Mouse (Mus musculus): ENCODE measurements around the gene Ppt2. TPM values are rescaled to one million over a fixed set of nuclear protein-coding genes. Genes with fewer than 3 reads are reported as not detected.
A peak's percentile ranks its signal among the peaks of the same experiment; 100 is the strongest.

Gene Ppt2
- polyA plus RNA-seq, 1 experiment from 2014 or later: 31.2 TPM

- no peak overlapping the region for H3K27ac ChIP-seq (ENCODE audit: low read length)
- no peak for ATAC-seq (ENCODE audit: insufficient number of reproducible peaks, insufficient read depth, low FRiP score, low read depth)
- WGBS: 94% methylated on average over 13 of the region's 13 CpGs
- H3K36me3 ChIP-seq (ENCODE audit: control insufficient read depth, insufficient read depth, low read length): peaks cover 44% of the 10 kb centered on the region
- H3K27me3 ChIP-seq (ENCODE audit: control insufficient read depth, insufficient read depth, low read length): no peaks in the 10 kb centered on the region
- H3K9ac ChIP-seq (replicated peaks; ENCODE audit: low read depth, low read length): no peak overlapping the region
- no peaks in the 10 kb centered on the region for H3K9me3 ChIP-seq (ENCODE audit: control insufficient read depth, low read depth, low read length)
- H3K4me1 ChIP-seq (ENCODE audit: control insufficient read depth, insufficient read depth, low read length): peaks cover 20% of the 10 kb centered on the region
- H3K4me2 ChIP-seq (replicated peaks; ENCODE audit: low read depth, low read length): no peak overlapping the region
- no peak overlapping the region for H3K4me3 ChIP-seq (ENCODE audit: low read depth, low read length)
These were observed 26.1 kb upstream of the Ppt2 start for GRCm38 (mm10) chr17:34654392-34654791.

GRCm38 (mm10) chr17:34653746-34654285 lies 25.5 kb upstream of the Ppt2 start:
- Histone ChIP-seq H3K27ac (ENCODE audit: low read length) (no peak overlapping the region), H3K9me3 (ENCODE audit: control insufficient read depth, low read depth, low read length) (no peaks in the 10 kb centered on the region), H3K4me2 (replicated peaks; ENCODE audit: low read depth, low read length) (no peak overlapping the region), H3K4me1 (ENCODE audit: control insufficient read depth, insufficient read depth, low read length) (peaks cover 20% of the 10 kb centered on the region), H3K36me3 (ENCODE audit: control insufficient read depth, insufficient read depth, low read length) (peaks cover 45% of the 10 kb centered on the region), H3K27me3 (ENCODE audit: control insufficient read depth, insufficient read depth, low read length) (no peaks in the 10 kb centered on the region), H3K4me3 (ENCODE audit: low read depth, low read length) (no peak overlapping the region), H3K9ac (replicated peaks; ENCODE audit: low read depth, low read length) (no peak overlapping the region)
- 64% methylated on average over 9 of the region's 9 CpGs for WGBS
- ATAC-seq (ENCODE audit: insufficient number of reproducible peaks, insufficient read depth, low FRiP score, low read depth): no peak

GRCm38 (mm10) chr17:34652985-34653384 lies 24.7 kb upstream of the Ppt2 start:
- Histone ChIP-seq H3K4me2 (replicated peaks; ENCODE audit: low read depth, low read length) (no peak overlapping the region), H3K4me1 (ENCODE audit: control insufficient read depth, insufficient read depth, low read length) (peaks cover 23% of the 10 kb centered on the region), H3K4me3 (ENCODE audit: low read depth, low read length) (no peak overlapping the region), H3K9me3 (ENCODE audit: control insufficient read depth, low read depth, low read length) (no peaks in the 10 kb centered on the region), H3K36me3 (ENCODE audit: control insufficient read depth, insufficient read depth, low read length) (peaks cover 45% of the 10 kb centered on the region), H3K27ac (ENCODE audit: low read length) (no peak overlapping the region), H3K27me3 (ENCODE audit: control insufficient read depth, insufficient read depth, low read length) (no peaks in the 10 kb centered on the region), H3K9ac (replicated peaks; ENCODE audit: low read depth, low read length) (no peak overlapping the region)
- WGBS: 89% methylated on average over 8 of the region's 8 CpGs
- no peak for ATAC-seq (ENCODE audit: insufficient number of reproducible peaks, insufficient read depth, low FRiP score, low read depth)

- no peak for ATAC-seq (ENCODE audit: insufficient number of reproducible peaks, insufficient read depth, low FRiP score, low read depth)
- H3K36me3 ChIP-seq (ENCODE audit: control insufficient read depth, insufficient read depth, low read length): peaks cover 45% of the 10 kb centered on the region
- H3K4me1 ChIP-seq (ENCODE audit: control insufficient read depth, insufficient read depth, low read length): peaks cover 27% of the 10 kb centered on the region
- H3K4me2 ChIP-seq (replicated peaks; ENCODE audit: low read depth, low read length): no peak overlapping the region
- H3K27me3 ChIP-seq (ENCODE audit: control insufficient read depth, insufficient read depth, low read length): no peaks in the 10 kb centered on the region
- H3K4me3 ChIP-seq (ENCODE audit: low read depth, low read length): no peak overlapping the region
- no peak overlapping the region for H3K27ac ChIP-seq (ENCODE audit: low read length)
- H3K9ac ChIP-seq (replicated peaks; ENCODE audit: low read depth, low read length): no peak overlapping the region
- WGBS: 86% methylated on average over 10 of the region's 10 CpGs
- H3K9me3 ChIP-seq (ENCODE audit: control insufficient read depth, low read depth, low read length): no peaks in the 10 kb centered on the region
These were observed 24.2 kb upstream of the Ppt2 start for GRCm38 (mm10) chr17:34652546-34652945.

- Histone ChIP-seq H3K36me3 (ENCODE audit: control insufficient read depth, insufficient read depth, low read length) (peaks cover 45% of the 10 kb centered on the region), H3K27me3 (ENCODE audit: control insufficient read depth, insufficient read depth, low read length) (no peaks in the 10 kb centered on the region), H3K4me3 (ENCODE audit: low read depth, low read length) (no peak overlapping the region), H3K9ac (replicated peaks; ENCODE audit: low read depth, low read length) (no peak overlapping the region), H3K27ac (ENCODE audit: low read length) (no peak overlapping the region), H3K4me1 (ENCODE audit: control insufficient read depth, insufficient read depth, low read length) (peaks cover 27% of the 10 kb centered on the region), H3K9me3 (ENCODE audit: control insufficient read depth, low read depth, low read length) (no peaks in the 10 kb centered on the region), H3K4me2 (replicated peaks; ENCODE audit: low read depth, low read length) (no peak overlapping the region)
- ATAC-seq (ENCODE audit: insufficient number of reproducible peaks, insufficient read depth, low FRiP score, low read depth): no peak
- 51% methylated on average over 19 of the region's 19 CpGs for WGBS
These were observed 23.4 kb upstream of the Ppt2 start for GRCm38 (mm10) chr17:34651507-34652221.

- peaks cover 18% of the 10 kb centered on the region for H3K4me1 ChIP-seq (ENCODE audit: control insufficient read depth, insufficient read depth, low read length)
These were observed 22.5 kb upstream of the Ppt2 start for GRCm38 (mm10) chr17:34650781-34651180.

GRCm38 (mm10) chr17:34649106-34649864 lies 21.0 kb upstream of the Ppt2 start:
- 90% methylated on average over 18 of the region's 18 CpGs for WGBS
- H3K9ac ChIP-seq (replicated peaks; ENCODE audit: low read depth, low read length): no peak overlapping the region
- H3K4me1 ChIP-seq (ENCODE audit: control insufficient read depth, insufficient read depth, low read length): peaks cover 7% of the 10 kb centered on the region; the same call in 1 of the 2 replicates
- peaks cover 45% of the 10 kb centered on the region for H3K36me3 ChIP-seq (ENCODE audit: control insufficient read depth, insufficient read depth, low read length)
- H3K4me3 ChIP-seq (ENCODE audit: low read depth, low read length): no peak overlapping the region
- no peak overlapping the region for H3K4me2 ChIP-seq (replicated peaks; ENCODE audit: low read depth, low read length)
- H3K27ac ChIP-seq (ENCODE audit: low read length): no peak overlapping the region
- ATAC-seq (ENCODE audit: insufficient number of reproducible peaks, insufficient read depth, low FRiP score, low read depth): no peak
- H3K27me3 ChIP-seq (ENCODE audit: control insufficient read depth, insufficient read depth, low read length): no peaks in the 10 kb centered on the region
- H3K9me3 ChIP-seq (ENCODE audit: control insufficient read depth, low read depth, low read length): no peaks in the 10 kb centered on the region

More at GRCm38 (mm10) chr17:34650781-34651180, 22.5 kb upstream of the Ppt2 start:
- Histone ChIP-seq H3K27me3 (ENCODE audit: control insufficient read depth, insufficient read depth, low read length) (no peaks in the 10 kb centered on the region), H3K9ac (replicated peaks; ENCODE audit: low read depth, low read length) (no peak overlapping the region), H3K36me3 (ENCODE audit: control insufficient read depth, insufficient read depth, low read length) (peaks cover 45% of the 10 kb centered on the region), H3K27ac (ENCODE audit: low read length) (no peak overlapping the region), H3K4me3 (ENCODE audit: low read depth, low read length) (no peak overlapping the region), H3K4me2 (replicated peaks; ENCODE audit: low read depth, low read length) (no peak overlapping the region), H3K9me3 (ENCODE audit: control insufficient read depth, low read depth, low read length) (no peaks in the 10 kb centered on the region)
- WGBS: 92% methylated on average over 14 of the region's 14 CpGs
- ATAC-seq (ENCODE audit: insufficient number of reproducible peaks, insufficient read depth, low FRiP score, low read depth): no peak

GRCm38 (mm10) chr17:34648141-34648890 lies 20.0 kb upstream of the Ppt2 start:
- H3K4me3 ChIP-seq (ENCODE audit: low read depth, low read length): peak overlapping the region; percentile 91; the same call in 1 of the 2 replicates
- no peak for ATAC-seq (ENCODE audit: insufficient number of reproducible peaks, insufficient read depth, low FRiP score, low read depth)
- H3K4me2 ChIP-seq (replicated peaks; ENCODE audit: low read depth, low read length): peak overlapping the region; percentile 91
- H3K4me1 ChIP-seq (ENCODE audit: control insufficient read depth, insufficient read depth, low read length): peaks cover 6% of the 10 kb centered on the region; the same call in 1 of the 2 replicates
- peaks cover 37% of the 10 kb centered on the region for H3K36me3 ChIP-seq (ENCODE audit: control insufficient read depth, insufficient read depth, low read length)
- peak overlapping the region; percentile 84; the same call in 1 of the 2 replicates for H3K9ac ChIP-seq (replicated peaks; ENCODE audit: low read depth, low read length)
- 82% methylated on average over 16 of the region's 16 CpGs for WGBS
- no peaks in the 10 kb centered on the region for H3K9me3 ChIP-seq (ENCODE audit: control insufficient read depth, low read depth, low read length)
- H3K27ac ChIP-seq (ENCODE audit: low read length): no peak overlapping the region
- no peaks in the 10 kb centered on the region for H3K27me3 ChIP-seq (ENCODE audit: control insufficient read depth, insufficient read depth, low read length)
